Mouse (Mus musculus) urinary bladder, postnatal 36 days (tissue): Measurements from ENCODE around the gene Cr2.
"Not testable (repeated sequence)": the region's sequence is repeated elsewhere in the genome, so short reads cannot be mapped to it uniquely, and the experiment has no call there.

Experiments
- DNase-seq, 2 experiments: peaks; one replicate each; pipeline ENCODE4 v3.0.0; 2022; ENCODE audit warnings: low spot score in 2 of 2, mixed read lengths in 1 of 2

Gene Cr2

DNA sequence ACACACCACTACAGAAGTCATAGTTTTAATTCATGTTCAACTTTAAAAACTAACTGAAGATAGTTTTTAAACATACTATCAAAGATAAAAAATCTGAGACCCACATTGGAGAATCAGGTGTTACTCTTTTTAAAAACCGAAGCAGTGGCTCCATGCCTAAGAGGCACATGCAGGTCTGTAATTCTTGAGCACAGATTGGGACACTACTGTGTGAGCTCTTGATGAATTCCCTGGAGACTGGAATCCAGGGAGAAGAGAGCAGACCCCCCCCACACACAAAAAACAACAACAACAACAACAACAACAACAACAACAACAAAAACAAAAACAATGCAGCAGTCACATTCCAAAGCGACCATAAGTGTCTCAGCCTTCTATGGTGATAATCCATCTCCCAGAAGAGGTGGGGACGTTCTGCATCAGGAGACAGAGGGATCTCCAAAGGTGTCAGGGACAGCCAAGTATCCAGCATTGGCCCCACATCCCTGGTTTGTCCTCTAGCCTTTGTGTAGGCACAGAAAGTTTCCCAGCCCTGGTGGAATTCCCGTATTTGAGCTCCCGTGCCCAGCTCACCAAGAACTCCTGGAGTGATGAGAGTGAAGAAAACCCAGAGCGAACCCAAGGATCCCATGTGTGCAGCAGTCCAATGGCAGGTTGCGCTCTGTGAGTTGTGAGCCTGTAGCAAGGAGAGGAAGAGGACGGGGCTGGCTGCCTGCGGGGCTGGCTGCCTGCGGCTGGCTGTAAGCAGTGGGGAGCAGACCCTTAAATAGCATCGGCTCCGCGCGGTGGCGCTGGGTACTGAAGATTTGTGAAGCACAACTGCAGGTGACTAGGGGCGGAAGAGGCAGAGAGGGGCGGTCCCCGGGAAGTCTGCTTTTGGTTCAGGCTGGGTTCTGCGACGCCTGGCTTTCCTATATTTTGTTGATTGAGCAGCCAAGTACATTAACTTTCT lies at the start of gene Cr2:
TSS of gene Cr2 (minus strand) at position 737 of the 952 bp plus-strand sequence.
- DNase-seq = peak in 1 of 2 experiments; percentile 14

DNA sequence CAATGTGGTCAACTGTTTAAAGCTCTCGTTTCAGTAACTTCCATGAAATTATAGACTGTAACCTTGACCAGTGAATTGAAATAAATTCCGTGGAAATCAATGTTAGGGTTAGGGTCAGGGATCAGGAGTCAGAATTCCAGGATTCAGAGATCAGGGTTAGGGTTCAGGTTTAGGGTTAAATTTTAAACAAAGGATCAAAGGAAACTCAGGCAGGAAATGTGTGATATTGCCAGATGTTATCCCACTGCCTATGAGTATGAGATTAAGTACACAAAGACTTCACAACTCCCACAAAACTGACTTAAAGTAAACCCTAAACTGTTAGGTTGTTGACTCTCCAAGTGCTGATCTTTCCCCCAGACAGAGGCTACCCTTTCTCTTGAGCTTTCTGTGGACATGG lies 45.3 kb upstream of the Cr2 start:
- no peak for DNase-seq

DNA sequence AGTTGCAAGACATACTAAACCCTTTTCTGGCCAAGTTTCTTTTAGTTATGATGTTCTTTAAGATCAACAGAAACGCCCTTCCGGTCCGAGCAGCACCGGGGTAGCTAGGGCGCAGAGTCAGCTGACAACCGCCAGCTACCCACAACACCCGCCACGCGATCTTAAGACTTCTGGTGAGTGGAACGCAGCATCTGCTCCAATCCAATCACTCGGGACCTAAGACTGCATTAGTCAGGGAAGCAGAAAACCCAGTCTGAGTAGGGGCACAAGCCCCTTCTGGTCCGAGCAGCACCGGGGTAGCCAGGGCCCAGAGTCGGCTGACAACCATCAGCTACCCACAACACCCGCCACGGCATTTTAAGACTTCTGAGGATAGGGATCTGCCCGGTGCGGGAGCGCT lies 36.3 kb upstream of the Cr2 start:
- not testable (repeated sequence) for DNase-seq

DNA sequence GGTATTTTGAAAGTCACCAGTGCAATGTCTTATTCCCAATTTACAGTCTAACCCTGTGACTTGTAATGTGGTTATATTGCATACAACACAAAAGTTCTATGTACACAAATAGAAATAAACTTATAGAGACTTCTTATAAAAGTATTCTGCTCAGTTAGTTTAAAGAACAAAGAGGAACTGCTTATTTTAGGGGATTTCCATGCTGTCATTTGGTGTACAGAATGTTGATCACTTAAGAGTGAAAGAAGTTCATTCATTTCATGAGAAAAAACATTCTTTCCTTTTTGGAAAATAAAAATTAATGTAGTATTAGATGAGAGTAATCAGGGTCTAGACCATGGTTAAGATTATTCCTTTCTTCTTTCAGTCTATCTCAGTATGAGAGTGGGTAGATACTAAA lies 8.2 kb upstream of the Cr2 start:
- DNase-seq = no peak

DNA sequence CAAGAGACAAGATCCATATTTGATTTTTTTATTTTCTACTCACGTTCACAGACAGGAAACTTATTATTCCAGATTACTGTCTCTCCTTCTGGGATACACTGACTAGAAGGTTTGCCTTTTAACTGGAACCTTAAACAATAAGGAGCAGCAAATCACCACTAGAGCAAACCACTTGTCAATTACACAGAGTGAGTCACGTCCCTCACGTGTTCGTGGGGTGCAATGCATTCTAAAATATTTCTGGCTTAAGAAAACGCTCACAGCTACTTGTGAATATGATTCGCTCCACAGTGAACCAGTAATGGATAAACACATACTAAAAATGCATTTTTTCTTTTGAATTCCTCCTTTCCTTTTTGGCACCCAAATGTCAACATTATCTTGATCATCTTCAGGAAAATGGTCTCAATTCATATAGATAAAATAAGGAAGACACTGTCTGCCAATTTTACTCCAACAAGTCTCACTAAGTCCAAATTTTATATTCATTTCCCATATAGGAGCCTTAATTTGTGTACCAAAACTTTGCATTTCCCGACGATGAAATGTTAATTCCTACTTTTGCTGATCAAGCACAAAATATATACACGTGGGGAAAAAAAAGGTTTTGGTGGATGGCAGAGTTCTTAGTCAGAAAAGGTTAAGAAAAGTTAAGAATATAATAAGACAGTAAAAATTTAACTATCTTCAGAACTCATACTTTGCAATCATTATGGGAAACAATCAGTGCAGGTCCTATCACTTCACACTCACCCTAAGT lies 11.3 kb downstream of the Cr2 start:
- no peak for DNase-seq

DNA sequence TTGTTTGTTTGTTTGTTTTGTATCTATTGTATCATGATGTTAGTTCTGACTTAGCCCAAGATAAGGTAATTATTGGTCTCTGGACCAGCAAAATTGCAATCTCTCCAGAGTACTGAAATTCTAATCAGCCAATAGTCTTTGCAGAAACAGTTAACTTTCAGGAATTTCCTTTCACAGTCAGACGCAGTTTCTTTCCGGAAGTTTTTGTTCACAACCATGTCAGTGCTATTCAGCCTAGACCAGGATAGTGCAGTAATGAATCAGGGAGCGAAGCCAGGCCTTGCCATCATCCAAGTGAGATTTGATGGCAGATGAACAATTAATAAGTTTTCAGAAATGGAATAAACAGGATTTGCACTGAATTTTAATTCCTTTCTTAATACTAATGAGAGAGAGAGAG lies 44.4 kb downstream of the Cr2 start:
- DNase-seq = no peak

DNA sequence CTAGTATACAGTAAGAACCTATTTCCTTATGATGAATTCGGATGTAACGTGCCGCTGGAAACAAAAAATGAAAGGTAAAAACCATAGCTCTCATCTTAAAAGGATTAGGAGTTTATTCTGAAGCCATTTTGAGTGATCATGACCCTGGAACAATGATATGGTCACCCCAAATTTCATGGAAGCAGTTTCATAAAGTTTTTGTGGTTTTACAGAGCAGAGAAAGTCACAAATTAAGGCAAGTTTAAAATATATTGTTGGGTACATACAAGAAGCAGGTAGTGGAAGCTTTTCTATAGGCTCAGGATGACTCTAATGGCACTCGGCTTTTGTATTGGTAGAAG lies 44.9 kb downstream of the Cr2 start:
- no peak for DNase-seq

DNA sequence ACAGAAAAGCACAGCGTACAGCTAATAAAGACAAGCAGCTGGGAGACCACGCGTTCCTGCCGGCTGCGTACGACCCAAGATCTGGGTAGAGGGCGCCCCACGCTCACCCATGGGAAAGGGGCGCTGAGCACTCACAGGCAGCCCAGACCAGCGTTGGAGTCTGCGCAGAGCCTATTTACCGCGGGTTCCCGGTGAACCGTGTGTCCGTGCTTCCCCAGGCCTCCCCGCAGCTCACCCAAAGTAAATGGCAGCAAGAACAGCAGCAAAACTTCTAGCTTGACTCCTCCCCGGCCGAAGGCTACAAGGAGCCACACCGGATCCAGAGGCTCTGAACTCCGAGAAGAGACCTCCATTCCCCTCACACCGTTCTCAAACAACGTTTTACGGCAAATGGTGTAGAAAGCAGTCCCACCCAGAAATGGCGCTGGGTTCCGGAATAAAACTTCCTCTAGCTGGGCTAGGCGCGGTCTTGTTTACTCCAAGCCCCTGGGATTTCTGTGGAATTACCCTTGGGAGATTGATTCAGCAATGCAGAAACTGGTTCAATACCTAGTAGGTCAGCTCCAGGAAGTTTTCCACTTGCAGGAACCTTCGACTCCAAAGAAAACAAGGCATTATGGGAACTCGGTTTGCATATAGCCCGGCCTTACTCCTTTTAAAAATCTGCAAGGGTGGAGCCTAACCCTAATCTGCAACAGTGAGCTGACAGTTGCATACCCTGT lies 45.4 kb downstream of the Cr2 start, which contains the start of gene Cr1l:
TSS of gene Cr1l (minus strand) at position 634 of the 722 bp plus-strand sequence.
- peak; percentile 78 to 87 for DNase-seq

DNA sequence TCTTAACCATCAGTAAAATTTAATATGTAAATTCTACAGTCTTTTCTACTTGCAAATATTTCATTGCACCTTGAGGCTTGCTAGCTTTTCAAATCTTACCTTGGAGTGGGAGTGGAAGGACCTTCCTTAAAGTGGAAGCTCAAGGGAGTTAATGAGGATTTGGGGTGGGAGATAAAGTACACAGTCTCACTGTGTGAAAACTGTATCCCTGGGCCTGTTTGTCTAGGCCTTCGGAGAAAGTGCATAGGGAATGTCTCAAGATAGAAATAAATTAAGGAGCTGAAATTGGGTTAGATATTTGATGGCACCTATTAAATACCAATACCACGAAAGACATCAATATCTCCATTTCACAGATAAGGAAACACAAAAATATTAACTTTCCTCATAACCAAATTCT lies 46.0 kb downstream of the Cr2 start:
- DNase-seq = no peak

DNA sequence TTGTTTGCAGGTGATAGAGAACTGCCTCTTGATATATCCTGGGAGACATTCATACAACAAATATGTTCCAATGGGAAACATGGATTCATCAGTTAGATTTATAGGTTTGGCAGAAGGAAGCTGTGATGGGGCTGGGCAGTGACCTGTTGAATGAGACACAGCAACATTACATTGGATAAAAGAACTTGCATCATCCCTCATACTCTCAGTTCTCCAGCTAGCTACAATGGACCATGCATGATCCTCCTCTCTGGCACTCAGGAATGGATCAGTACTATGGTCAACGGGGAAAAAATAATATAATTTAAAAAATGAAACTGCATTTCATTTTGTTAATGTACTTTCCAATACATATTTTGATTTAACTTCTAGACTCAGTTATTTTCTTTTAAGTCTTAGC lies 46.6 kb downstream of the Cr2 start:
- no peak for DNase-seq

DNA sequence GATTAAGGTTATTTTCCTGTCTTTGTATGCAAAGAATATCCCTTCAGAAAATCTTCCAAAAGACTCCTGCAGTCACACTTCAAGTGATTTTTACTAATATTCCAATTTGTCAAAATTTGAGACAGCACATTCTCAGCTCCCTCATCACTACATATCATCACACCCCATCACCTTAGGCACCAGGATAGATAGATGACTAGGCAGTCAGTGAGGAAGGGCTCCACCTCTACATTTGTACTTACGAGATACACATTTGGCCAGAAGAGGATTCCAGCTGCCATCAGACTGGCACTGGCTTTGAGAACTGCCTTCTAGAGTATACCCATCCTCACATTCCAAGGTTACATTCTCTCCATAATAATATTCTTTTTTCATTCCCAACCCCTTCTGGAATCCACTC lies 62.1 kb downstream of the Cr2 start:
- DNase-seq = no peak

DNA sequence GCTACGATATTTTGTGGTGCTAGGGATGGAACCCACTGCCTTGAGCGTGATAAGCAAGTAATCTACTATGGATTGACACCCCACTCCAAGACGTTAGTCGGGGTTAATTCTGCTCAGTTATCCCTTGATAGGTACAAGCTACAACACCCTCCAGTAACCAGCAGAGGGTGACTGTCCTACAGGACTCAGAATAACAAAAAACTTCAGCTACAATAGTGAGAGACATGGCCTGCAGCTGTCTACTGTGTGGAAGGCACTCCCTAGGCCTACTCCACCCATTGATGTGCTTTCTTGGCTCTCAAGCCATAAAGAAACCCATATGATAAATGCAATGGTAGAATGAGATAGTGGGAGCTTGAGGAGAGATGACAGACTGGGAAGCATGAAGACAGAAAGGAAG lies 62.9 kb downstream of the Cr2 start:
- no peak for DNase-seq

DNA sequence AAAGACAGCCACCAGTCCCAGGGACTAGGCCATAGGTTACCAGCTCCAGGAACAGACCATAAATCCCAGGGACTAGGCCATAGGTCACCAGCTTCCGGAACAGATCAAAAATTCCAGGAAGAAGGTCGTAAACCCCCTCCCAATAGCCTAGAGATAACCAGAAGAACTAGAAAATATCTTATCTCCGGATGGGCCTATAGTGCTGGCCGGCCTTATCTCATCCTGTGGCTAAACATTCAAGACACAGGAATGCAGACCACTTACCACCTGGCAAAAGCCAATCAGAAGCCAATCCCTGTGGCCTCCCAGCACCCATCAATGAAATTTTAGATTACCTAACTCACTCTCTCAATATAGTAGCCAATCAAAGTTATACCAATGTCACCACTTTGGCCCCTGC lies 75.8 kb downstream of the Cr2 start:
- DNase-seq = no peak

DNA sequence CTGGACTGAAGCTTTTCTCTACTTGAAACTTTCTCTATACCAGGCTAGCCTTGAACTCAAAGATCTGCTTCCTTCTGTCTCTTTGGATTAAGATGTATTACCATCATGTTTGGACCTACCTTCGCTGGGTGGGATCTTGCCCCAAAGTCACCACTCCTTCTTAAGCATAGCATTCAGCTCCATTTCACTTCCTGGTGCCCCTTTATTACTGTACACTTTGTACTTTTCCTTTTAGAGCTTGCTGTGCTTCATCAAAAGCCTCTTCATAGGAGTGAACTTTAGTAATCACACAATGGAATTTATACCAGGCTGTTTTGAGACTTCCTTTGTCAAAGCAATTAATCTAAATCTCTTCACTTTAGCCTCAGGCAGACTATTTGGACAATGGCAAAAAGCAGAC lies 78.5 kb downstream of the Cr2 start:
- DNase-seq = no peak

DNA sequence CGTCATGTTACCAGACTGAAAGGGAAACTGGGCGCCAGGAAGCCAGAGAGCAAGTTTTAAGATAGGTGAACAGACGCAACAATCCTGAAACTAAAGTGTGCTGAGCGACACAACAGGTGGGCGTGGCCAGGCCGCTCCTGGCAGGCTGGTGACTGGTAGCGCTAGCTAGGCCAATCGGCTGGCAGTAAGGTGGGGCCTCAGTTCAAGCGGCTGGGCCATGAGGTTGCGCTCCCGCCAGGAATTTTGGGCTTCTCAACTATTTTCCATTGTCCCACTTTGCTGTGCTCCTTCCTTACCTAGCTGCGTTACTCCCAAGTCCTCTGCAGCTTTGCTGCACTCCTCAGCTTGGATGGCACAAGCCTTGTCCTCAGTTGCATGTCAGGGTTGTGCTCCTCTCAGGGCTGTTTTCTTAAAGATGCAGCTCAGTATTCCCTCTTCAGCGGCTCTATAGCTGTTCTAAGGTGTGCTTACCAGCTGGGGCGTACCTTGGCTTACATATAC lies 84.2 kb downstream of the Cr2 start, which contains the start of gene Cd46:
TSS of gene Cd46 (minus strand) at position 30 of the 501 bp plus-strand sequence.
- DNase-seq = peak; percentile 67 to 80

DNA sequence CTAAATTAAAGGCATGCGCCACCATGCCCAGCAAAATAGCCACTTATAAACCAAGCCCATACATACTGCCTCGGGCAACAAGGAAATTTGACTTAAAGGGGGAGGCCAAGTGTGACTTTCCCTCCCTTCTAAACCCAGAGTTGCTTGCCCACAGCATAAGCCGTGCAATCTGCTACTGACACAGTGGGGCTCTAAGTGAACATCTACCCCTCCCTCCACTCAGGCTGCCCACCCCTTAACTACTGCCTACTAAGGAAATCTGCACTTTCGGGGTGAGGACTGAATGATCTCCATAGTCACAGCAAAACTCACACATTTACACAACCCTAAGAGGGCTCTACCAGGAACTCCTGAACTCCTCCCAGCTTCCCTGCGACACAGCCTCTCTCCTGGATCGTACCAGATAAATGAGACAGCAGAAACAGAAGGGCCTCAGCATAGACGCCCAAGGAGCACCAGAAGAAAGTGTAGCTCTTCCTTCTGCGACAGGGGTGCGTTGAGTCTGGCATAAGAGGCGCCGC lies 84.8 kb downstream of the Cr2 start:
- DNase-seq = no peak
